Mouse (Mus musculus): ENCODE data around the gene Usp35. TPM values are rescaled to one million over a fixed set of nuclear protein-coding genes. Genes with fewer than 3 reads are reported as not detected.
A peak's percentile ranks its signal among the peaks of the same experiment; 100 is the strongest.

Usp35 gene
- polyA plus RNA-seq, 1 experiment from 2014 or later, result 3.2 TPM

GRCm38 (mm10) chr7:97348836-97349235, 17.0 kb upstream of the Usp35 start:
- Histone ChIP-seq H3K27ac (ENCODE audit: low read length) (no peak overlapping the region), H3K27me3 (ENCODE audit: control insufficient read depth, insufficient read depth, low read depth, low read length) (no peaks in the 10 kb centered on the region), H3K9me3 (replicated peaks; ENCODE audit: control insufficient read depth, low read length, poor library complexity, severe bottlenecking) (no peaks in the 10 kb centered on the region), H3K9ac (ENCODE audit: low read depth, low read length) (no peak overlapping the region), H3K4me2 (ENCODE audit: low read length) (no peak overlapping the region), H3K4me3 (ENCODE audit: low read depth, low read length) (no peak overlapping the region), H3K4me1 (ENCODE audit: control insufficient read depth, insufficient read depth, low read length) (no peaks in the 10 kb centered on the region), H3K36me3 (ENCODE audit: control insufficient read depth, insufficient read depth, low read length) (peaks cover 5% of the 10 kb centered on the region; the same call in 1 of the 2 replicates)
- 82% methylated on average over 5 of the region's 5 CpGs for WGBS
- no peak for ATAC-seq

GRCm38 (mm10) chr7:97348318-97348717, 16.5 kb upstream of the Usp35 start:
- H3K4me2 ChIP-seq (ENCODE audit: low read length), result no peak overlapping the region
- 80% methylated on average over 3 of the region's 3 CpGs for WGBS

GRCm38 (mm10) chr7:97347464-97347863, 15.6 kb upstream of the Usp35 start:
- Histone ChIP-seq H3K36me3 (ENCODE audit: control insufficient read depth, insufficient read depth, low read length) (peaks cover 5% of the 10 kb centered on the region; the same call in 1 of the 2 replicates), H3K4me3 (ENCODE audit: low read depth, low read length) (no peak overlapping the region), H3K9ac (ENCODE audit: low read depth, low read length) (no peak overlapping the region), H3K4me2 (ENCODE audit: low read length) (no peak overlapping the region), H3K27me3 (ENCODE audit: control insufficient read depth, insufficient read depth, low read depth, low read length) (no peaks in the 10 kb centered on the region), H3K27ac (ENCODE audit: low read length) (no peak overlapping the region), H3K9me3 (replicated peaks; ENCODE audit: control insufficient read depth, low read length, poor library complexity, severe bottlenecking) (no peaks in the 10 kb centered on the region), H3K4me1 (ENCODE audit: control insufficient read depth, insufficient read depth, low read length) (no peaks in the 10 kb centered on the region)
- 97% methylated on average over 15 of the region's 15 CpGs for WGBS
- no peak for ATAC-seq

More at GRCm38 (mm10) chr7:97348318-97348717, 16.5 kb upstream of the Usp35 start:
- peaks cover 5% of the 10 kb centered on the region; the same call in 1 of the 2 replicates for H3K36me3 ChIP-seq (ENCODE audit: control insufficient read depth, insufficient read depth, low read length)
- ATAC-seq, result no peak
- H3K27me3 ChIP-seq (ENCODE audit: control insufficient read depth, insufficient read depth, low read depth, low read length), result no peaks in the 10 kb centered on the region
- no peak overlapping the region for H3K4me3 ChIP-seq (ENCODE audit: low read depth, low read length)
- H3K27ac ChIP-seq (ENCODE audit: low read length), result no peak overlapping the region
- no peak overlapping the region for H3K9ac ChIP-seq (ENCODE audit: low read depth, low read length)
- no peaks in the 10 kb centered on the region for H3K4me1 ChIP-seq (ENCODE audit: control insufficient read depth, insufficient read depth, low read length)
- H3K9me3 ChIP-seq (replicated peaks; ENCODE audit: control insufficient read depth, low read length, poor library complexity, severe bottlenecking), result no peaks in the 10 kb centered on the region

- no peak overlapping the region for H3K27ac ChIP-seq (ENCODE audit: low read length)
- H3K9me3 ChIP-seq (replicated peaks; ENCODE audit: control insufficient read depth, low read length, poor library complexity, severe bottlenecking), result no peaks in the 10 kb centered on the region
- no peak overlapping the region for H3K4me2 ChIP-seq (ENCODE audit: low read length)
- no peak for ATAC-seq
- H3K9ac ChIP-seq (ENCODE audit: low read depth, low read length), result no peak overlapping the region
- H3K36me3 ChIP-seq (ENCODE audit: control insufficient read depth, insufficient read depth, low read length), result peaks cover 5% of the 10 kb centered on the region; the same call in 1 of the 2 replicates
- WGBS, result 71% methylated on average over 3 of the region's 4 CpGs
- no peaks in the 10 kb centered on the region for H3K4me1 ChIP-seq (ENCODE audit: control insufficient read depth, insufficient read depth, low read length)
- no peak overlapping the region for H3K4me3 ChIP-seq (ENCODE audit: low read depth, low read length)
- no peaks in the 10 kb centered on the region for H3K27me3 ChIP-seq (ENCODE audit: control insufficient read depth, insufficient read depth, low read depth, low read length)
Observed at GRCm38 (mm10) chr7:97346822-97347166, 15.0 kb upstream of the Usp35 start.

- WGBS, result 71% methylated on average over 9 of the region's 9 CpGs
- peaks cover 5% of the 10 kb centered on the region; the same call in 1 of the 2 replicates for H3K36me3 ChIP-seq (ENCODE audit: control insufficient read depth, insufficient read depth, low read length)
- ATAC-seq, result no peak
- H3K9me3 ChIP-seq (replicated peaks; ENCODE audit: control insufficient read depth, low read length, poor library complexity, severe bottlenecking), result no peaks in the 10 kb centered on the region
- no peaks in the 10 kb centered on the region for H3K27me3 ChIP-seq (ENCODE audit: control insufficient read depth, insufficient read depth, low read depth, low read length)
- H3K4me1 ChIP-seq (ENCODE audit: control insufficient read depth, insufficient read depth, low read length), result no peaks in the 10 kb centered on the region
- no peak overlapping the region for H3K27ac ChIP-seq (ENCODE audit: low read length)
- H3K4me2 ChIP-seq (ENCODE audit: low read length), result no peak overlapping the region
- H3K9ac ChIP-seq (ENCODE audit: low read depth, low read length), result no peak overlapping the region
- no peak overlapping the region for H3K4me3 ChIP-seq (ENCODE audit: low read depth, low read length)
Observed at GRCm38 (mm10) chr7:97346111-97346821, 14.4 kb upstream of the Usp35 start.

- H3K27ac ChIP-seq (ENCODE audit: low read length), result no peak overlapping the region
- 64% methylated on average over 10 of the region's 10 CpGs for WGBS
- no peak overlapping the region for H3K4me2 ChIP-seq (ENCODE audit: low read length)
- H3K27me3 ChIP-seq (ENCODE audit: control insufficient read depth, insufficient read depth, low read depth, low read length), result no peaks in the 10 kb centered on the region
- 0 out of 2 replicates have a peak, but pooled peaks have one; percentile 30 for ATAC-seq
- peaks cover 5% of the 10 kb centered on the region; the same call in 1 of the 2 replicates for H3K36me3 ChIP-seq (ENCODE audit: control insufficient read depth, insufficient read depth, low read length)
- no peak overlapping the region for H3K4me3 ChIP-seq (ENCODE audit: low read depth, low read length)
- no peaks in the 10 kb centered on the region for H3K9me3 ChIP-seq (replicated peaks; ENCODE audit: control insufficient read depth, low read length, poor library complexity, severe bottlenecking)
- no peaks in the 10 kb centered on the region for H3K4me1 ChIP-seq (ENCODE audit: control insufficient read depth, insufficient read depth, low read length)
- no peak overlapping the region for H3K9ac ChIP-seq (ENCODE audit: low read depth, low read length)
Observed at GRCm38 (mm10) chr7:97345229-97345871, 13.5 kb upstream of the Usp35 start.

GRCm38 (mm10) chr7:97344655-97345054, 12.8 kb upstream of the Usp35 start:
- no peak overlapping the region for H3K4me2 ChIP-seq (ENCODE audit: low read length)
- H3K27me3 ChIP-seq (ENCODE audit: control insufficient read depth, insufficient read depth, low read depth, low read length), result no peaks in the 10 kb centered on the region
- H3K9me3 ChIP-seq (replicated peaks; ENCODE audit: control insufficient read depth, low read length, poor library complexity, severe bottlenecking), result no peaks in the 10 kb centered on the region
- no peak overlapping the region for H3K27ac ChIP-seq (ENCODE audit: low read length)
- H3K36me3 ChIP-seq (ENCODE audit: control insufficient read depth, insufficient read depth, low read length), result peaks cover 5% of the 10 kb centered on the region; the same call in 1 of the 2 replicates
- WGBS, result 92% methylated on average over 2 of the region's 2 CpGs
- no peaks in the 10 kb centered on the region for H3K4me1 ChIP-seq (ENCODE audit: control insufficient read depth, insufficient read depth, low read length)
- ATAC-seq, result no peak
- H3K9ac ChIP-seq (ENCODE audit: low read depth, low read length), result no peak overlapping the region
- no peak overlapping the region for H3K4me3 ChIP-seq (ENCODE audit: low read depth, low read length)

GRCm38 (mm10) chr7:97342961-97343360, 11.1 kb upstream of the Usp35 start:
- Histone ChIP-seq H3K9ac (ENCODE audit: low read depth, low read length) (no peak overlapping the region), H3K4me2 (ENCODE audit: low read length) (no peak overlapping the region), H3K27ac (ENCODE audit: low read length) (no peak overlapping the region), H3K4me1 (ENCODE audit: control insufficient read depth, insufficient read depth, low read length) (no peaks in the 10 kb centered on the region), H3K9me3 (replicated peaks; ENCODE audit: control insufficient read depth, low read length, poor library complexity, severe bottlenecking) (no peaks in the 10 kb centered on the region), H3K4me3 (ENCODE audit: low read depth, low read length) (no peak overlapping the region), H3K27me3 (ENCODE audit: control insufficient read depth, insufficient read depth, low read depth, low read length) (no peaks in the 10 kb centered on the region), H3K36me3 (ENCODE audit: control insufficient read depth, insufficient read depth, low read length) (peaks cover 1% of the 10 kb centered on the region; the same call in 1 of the 2 replicates)
- WGBS, result 82% methylated on average over 2 of the region's 2 CpGs
- no peak for ATAC-seq
